Mouse (Mus musculus) thymus, adult 2 months (tissue): ENCODE data around the gene Klk1b9. TPM values are rescaled to one million over a fixed set of nuclear protein-coding genes. Genes with fewer than 3 reads are reported as not detected.
"Not testable (repeated sequence)": the region's sequence is repeated elsewhere in the genome, so short reads cannot be mapped to it uniquely, and the experiment has no call there.

Experiments used
- DNase-seq: peaks from one replicate; pipeline ENCODE4 v3.0.0; 2021
- H3K27ac ChIP-seq: fragments of 200-500 bp; 2 replicates; pipeline ENCODE4 v1.5.1; 2012; ENCODE audit warnings: low read length, control low read depth; ENCODE audit not compliant: control insufficient read depth, insufficient read depth
- H3K27me3 ChIP-seq: fragments of 200-500 bp; 2 replicates; pipeline ENCODE4 v1.6.1; 2012; ENCODE audit warnings: mild to moderate bottlenecking, low read length, moderate library complexity, mixed read lengths; ENCODE audit not compliant: control insufficient read depth, insufficient read depth
- H3K36me3 ChIP-seq: fragments of 200-500 bp; 2 replicates; pipeline ENCODE4 v1.6.1; 2012; ENCODE audit warnings: mild to moderate bottlenecking, low read length, moderate library complexity; ENCODE audit not compliant: control insufficient read depth, insufficient read depth
- H3K4me1 ChIP-seq: fragments of 200-500 bp; replicated peaks from 2 replicates; pipeline ENCODE4 v1.6.1; 2012; ENCODE audit warnings: low read length; ENCODE audit not compliant: control insufficient read depth, insufficient read depth
- H3K4me3 ChIP-seq: fragments of 200-500 bp; 2 replicates; pipeline ENCODE4 v1.5.1; 2012; ENCODE audit warnings: mild to moderate bottlenecking, low read length, control low read depth, moderate library complexity; ENCODE audit not compliant: control insufficient read depth, insufficient read depth
- CTCF ChIP-seq: fragments of 200-500 bp; IDR thresholded peaks from 2 replicates; pipeline ENCODE4 v1.5.1; 2012; ENCODE audit warnings: mild to moderate bottlenecking, control low read depth, low read length, moderate library complexity, borderline replicate concordance; ENCODE audit not compliant: control insufficient read depth, poor library complexity, insufficient read depth; ENCODE audit errors: extremely low read depth
- POLR2A ChIP-seq: fragments of 200-500 bp; IDR thresholded peaks from 2 replicates; pipeline ENCODE4 v1.6.1; 2012; ENCODE audit warnings: mild to moderate bottlenecking, low read length, control low read depth, moderate library complexity; ENCODE audit not compliant: control insufficient read depth, poor library complexity, insufficient read depth; ENCODE audit errors: extremely low read depth
- WGBS: fragments of 180-500 bp; shearing (Covaris S2); methylation state at CpG from one replicate; pipeline ENCODE4 v1.1.7; 2018; 5-methylcytosine and 5-hydroxymethylcytosine counted together
- polyA plus RNA-seq: library from polyadenylated mRNA; depleted of rRNA; stranded (reverse); fragments of >200 nt; gene quantifications from 2 replicates; pipeline ENCODE4 v1.2.3, GENCODE M21; 2012; rRNA removed

Gene Klk1b9
- 1.8 and 2.3 TPM in 2 replicates for polyA plus RNA-seq

DNA sequence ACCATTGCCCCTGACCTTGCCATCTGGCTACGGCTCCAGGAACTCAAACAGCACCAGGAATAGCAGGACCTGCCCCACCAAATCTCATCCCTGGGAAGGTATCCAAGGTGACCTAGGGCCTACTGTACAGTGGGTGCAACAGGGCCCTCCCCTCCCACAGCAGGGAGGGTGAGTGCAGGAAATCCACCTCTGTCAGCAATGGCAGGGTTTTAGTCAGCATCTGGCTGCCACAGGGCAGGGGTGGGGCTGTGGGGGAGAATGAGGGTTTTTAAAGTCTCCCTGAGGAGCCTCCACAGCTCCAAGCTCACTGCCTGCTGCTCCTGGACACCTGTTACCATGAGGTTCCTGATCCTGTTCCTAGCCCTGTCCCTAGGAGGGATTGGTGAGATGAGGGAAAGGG lies at the start of gene Klk1b9:
TSS of gene Klk1b9 (plus strand) at position 301 of the 400 bp plus-strand sequence.
- H3K4me3 ChIP-seq, DNase-seq, H3K4me1 ChIP-seq, H3K27me3 ChIP-seq, H3K27ac ChIP-seq, H3K36me3 ChIP-seq: not testable (repeated sequence)
- 88% methylated on average over 1 of the region's 1 CpGs for WGBS

DNA sequence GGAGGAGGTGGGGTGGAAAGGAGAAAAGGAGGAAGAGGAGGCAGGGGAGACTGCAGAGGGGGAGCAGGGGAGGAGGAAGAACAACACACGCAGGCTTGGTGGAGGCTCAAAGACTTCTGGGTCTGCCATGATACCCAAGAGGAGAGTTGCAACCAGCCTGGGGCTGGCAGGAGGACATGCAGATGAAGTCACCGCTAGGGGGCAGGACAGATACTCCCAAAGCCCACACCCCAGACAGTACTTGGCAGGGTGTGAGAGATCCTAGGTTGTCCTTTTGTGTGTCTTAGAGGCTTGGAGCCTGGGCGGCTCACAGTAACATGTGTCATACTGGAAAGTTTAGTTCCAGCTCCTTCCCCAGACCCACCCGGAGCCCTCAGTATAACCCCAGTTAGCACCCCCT lies 47.3 kb upstream of the Klk1b9 start:
- H3K27ac ChIP-seq: no peak overlapping the region
- no peaks in the 10 kb centered on the region for H3K27me3 ChIP-seq
- no peaks in the 10 kb centered on the region for H3K4me1 ChIP-seq
- H3K36me3 ChIP-seq: no peaks in the 10 kb centered on the region
- TF ChIP-seq POLR2A (no peak), CTCF (no peak)
- WGBS: 44% methylated on average over 4 of the region's 4 CpGs
- H3K4me3 ChIP-seq: no peak overlapping the region
- DNase-seq: no peak

DNA sequence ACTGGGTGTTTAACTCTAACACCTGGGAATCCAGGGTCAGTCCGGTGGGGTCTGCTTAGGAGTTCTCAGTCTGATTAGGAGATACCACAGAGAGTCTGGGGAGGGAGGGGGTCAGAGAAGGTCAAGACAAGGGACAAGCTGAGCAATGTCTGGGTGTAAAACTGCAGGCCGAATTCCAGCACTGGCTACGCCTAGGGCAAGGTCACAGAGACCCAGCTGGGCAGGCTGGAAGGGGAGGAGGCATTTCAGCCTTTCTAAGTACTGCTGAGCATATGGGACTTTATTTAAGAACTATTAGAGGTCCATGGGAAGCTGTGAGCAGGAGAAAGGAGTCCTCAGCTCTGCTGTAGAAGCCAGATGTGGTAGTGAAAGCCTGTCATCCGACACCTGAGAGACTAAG lies 43.5 kb upstream of the Klk1b9 start:
- H3K4me3 ChIP-seq: no peak overlapping the region
- no peaks in the 10 kb centered on the region for H3K4me1 ChIP-seq
- TF ChIP-seq POLR2A (no peak), CTCF (no peak)
- H3K27me3 ChIP-seq: no peaks in the 10 kb centered on the region
- WGBS: 78% methylated on average over 4 of the region's 4 CpGs
- H3K36me3 ChIP-seq: no peaks in the 10 kb centered on the region
- DNase-seq: no peak
- H3K27ac ChIP-seq: no peak overlapping the region

DNA sequence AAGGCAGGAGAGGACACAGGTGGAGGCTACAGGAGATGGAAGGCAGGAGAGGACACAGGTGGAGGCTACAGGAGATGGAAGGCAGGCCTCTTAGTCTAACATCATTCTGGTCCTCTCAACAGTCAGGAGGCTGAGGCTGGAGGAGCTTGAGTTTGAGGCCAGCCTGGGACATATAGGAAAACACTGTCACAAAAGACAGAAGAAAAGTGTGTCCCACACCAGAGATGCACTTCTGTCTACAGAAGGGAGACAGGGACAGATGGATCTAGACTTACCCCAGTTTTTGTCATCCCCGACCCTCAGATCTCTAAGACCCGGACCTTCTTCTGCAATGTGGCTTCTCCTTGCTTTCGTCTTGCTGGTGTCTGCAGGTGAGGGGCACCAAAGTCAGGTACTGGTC lies 42.4 kb upstream of the Klk1b9 start, which contains the start of gene Klk15:
TSS of gene Klk15 (plus strand) at position 301 of the 400 bp plus-strand sequence.
- no peak within 1 kb of the TSS for H3K4me3 ChIP-seq
- H3K27me3 ChIP-seq: no peaks in the 10 kb centered on the region
- H3K4me1 ChIP-seq: no peaks in the 10 kb centered on the region
- no peak for DNase-seq
- TF ChIP-seq CTCF (no peak), POLR2A (no peak)
- no peak within 1 kb of the TSS for H3K27ac ChIP-seq
- no peaks in the 10 kb centered on the region for H3K36me3 ChIP-seq
- 92% methylated on average over 3 of the region's 3 CpGs for WGBS

DNA sequence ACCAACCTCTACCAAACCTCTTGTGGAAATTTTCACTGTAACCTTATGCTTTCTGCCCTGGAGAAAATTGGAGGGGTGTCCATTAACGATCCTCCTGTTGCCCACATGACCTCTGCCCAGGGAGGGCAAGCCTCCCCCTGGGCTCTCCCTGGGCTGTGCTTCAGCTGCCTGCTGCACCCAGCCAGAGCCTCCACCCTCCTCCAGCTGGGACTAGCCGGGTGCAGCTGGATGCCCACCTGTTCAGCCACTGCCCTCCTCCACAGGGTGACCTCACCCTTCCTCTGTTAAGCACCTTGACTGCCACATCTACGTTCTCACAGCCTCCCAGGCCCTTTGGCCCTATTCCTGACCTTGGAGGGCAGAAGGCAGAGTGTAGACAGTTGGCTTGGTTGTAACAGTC lies 41.1 kb upstream of the Klk1b9 start:
- H3K4me1 ChIP-seq: no peaks in the 10 kb centered on the region
- no peak overlapping the region for H3K27ac ChIP-seq
- TF ChIP-seq POLR2A (no peak), CTCF (no peak)
- no peaks in the 10 kb centered on the region for H3K27me3 ChIP-seq
- 72% methylated on average over 3 of the region's 3 CpGs for WGBS
- no peaks in the 10 kb centered on the region for H3K36me3 ChIP-seq
- no peak for DNase-seq
- no peak overlapping the region for H3K4me3 ChIP-seq

DNA sequence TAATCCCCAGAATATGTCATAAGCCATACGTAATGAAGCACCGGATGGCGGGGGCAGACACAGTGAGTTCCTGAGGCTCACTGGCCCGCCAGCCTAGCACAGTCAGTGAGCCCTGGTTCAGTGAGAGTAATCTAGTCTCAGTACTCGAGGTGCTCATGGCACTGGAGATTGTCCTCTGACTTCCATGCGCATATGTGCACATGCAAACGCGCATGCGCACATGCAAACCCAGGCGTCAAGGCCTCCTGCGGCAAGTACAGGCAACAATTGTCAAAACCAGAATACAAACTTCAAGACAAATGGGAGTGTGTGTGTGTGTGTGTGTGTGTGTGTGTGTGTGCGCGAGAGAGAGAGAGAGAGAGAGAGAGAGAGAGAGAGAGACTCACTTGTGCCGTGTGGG lies 39.3 kb upstream of the Klk1b9 start:
- WGBS: 87% methylated on average over 14 of the region's 14 CpGs
- TF ChIP-seq CTCF (no peak), POLR2A (no peak)
- Histone ChIP-seq H3K27ac (no peak overlapping the region), H3K36me3 (no peaks in the 10 kb centered on the region), H3K27me3 (no peaks in the 10 kb centered on the region), H3K4me1 (no peaks in the 10 kb centered on the region), H3K4me3 (no peak overlapping the region)
- DNase-seq: no peak

DNA sequence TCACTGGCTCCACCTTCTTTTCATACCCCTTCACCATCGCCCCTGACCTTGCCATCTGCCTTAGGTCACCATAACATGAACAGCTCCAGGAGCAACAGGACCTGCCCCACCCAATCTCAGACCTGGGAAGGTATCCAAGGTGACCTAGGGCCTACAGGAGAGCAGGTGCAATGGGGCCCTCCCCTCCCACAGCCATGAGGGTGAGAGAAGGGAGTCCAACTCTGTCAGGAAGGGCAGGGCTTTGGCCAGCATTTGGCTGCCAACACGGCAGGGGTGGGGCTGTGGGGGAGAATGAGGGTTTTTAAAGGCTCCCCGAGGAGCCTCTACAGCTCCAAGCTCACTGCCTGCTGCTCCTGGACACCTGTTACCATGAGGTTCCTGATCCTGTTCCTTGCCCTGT lies 33.6 kb upstream of the Klk1b9 start:
- H3K36me3 ChIP-seq, H3K27me3 ChIP-seq, DNase-seq, H3K4me1 ChIP-seq, H3K4me3 ChIP-seq, H3K27ac ChIP-seq: not testable (repeated sequence)
- WGBS: 69% methylated on average over 3 of the region's 3 CpGs
